Mouse (Mus musculus) heart, adult 2 months (tissue): ENCODE measurements at regions not wholly inside any gene's neighbourhood (a gene's known extent, or its start where the extent isn't known, plus 50 kb on each side); places are given as distances from the start of the nearest gene placed in this dataset.

ENCODE experiments used
- DNase-seq, 2 experiments: peaks; one replicate each; pipeline ENCODE4 v3.0.0; 2021
- H3K27ac ChIP-seq: fragments of 200-600 bp; 2 replicates; pipeline ENCODE4 v1.8.1; 2022
- H3K27me3 ChIP-seq: fragments of 200-500 bp; 2 replicates; pipeline ENCODE4 v1.6.1; 2012; ENCODE audit warnings: mild to moderate bottlenecking, low read length, inconsistent platforms, mixed read lengths; ENCODE audit not compliant: control insufficient read depth, insufficient read depth
- H3K36me3 ChIP-seq: fragments of 200-500 bp; 2 replicates; pipeline ENCODE4 v1.6.1; 2012; ENCODE audit warnings: low read length, inconsistent platforms; ENCODE audit not compliant: control insufficient read depth, insufficient read depth
- H3K4me1 ChIP-seq: fragments of 200-500 bp; 2 replicates; pipeline ENCODE4 v1.6.1; 2011; ENCODE audit warnings: low read length; ENCODE audit not compliant: control insufficient read depth, insufficient read depth
- H3K4me3 ChIP-seq: fragments of 200-600 bp; 2 replicates; pipeline ENCODE4 v1.8.1; 2022
- H3K79me2 ChIP-seq: fragments of 200-500 bp; replicated peaks from 2 replicates; pipeline ENCODE4 v1.6.1; 2012; ENCODE audit warnings: mild to moderate bottlenecking, inconsistent platforms, low read length, moderate library complexity, mixed read lengths; ENCODE audit not compliant: control insufficient read depth, insufficient read depth
- H3K9ac ChIP-seq: fragments of 200-500 bp; 2 replicates; pipeline ENCODE4 v1.6.1; 2012; ENCODE audit warnings: low read depth, mild to moderate bottlenecking, control low read depth, inconsistent platforms, low read length, mixed read lengths
- CTCF ChIP-seq: fragments of 200-600 bp; IDR thresholded peaks from 2 replicates; pipeline ENCODE4 v1.8.1; 2022; ENCODE audit warnings: antibody characterized with exemption, mild to moderate bottlenecking, moderate library complexity
- EP300 ChIP-seq: fragments of 200-500 bp; IDR thresholded peaks from 2 replicates; pipeline ENCODE4 v1.6.1; 2011; ENCODE audit warnings: low read depth, low read length, control low read depth; ENCODE audit not compliant: insufficient read depth
- POLR2A ChIP-seq: fragments of 200-500 bp; IDR thresholded peaks from 2 replicates; pipeline ENCODE4 v1.6.1; 2011; ENCODE audit warnings: mild to moderate bottlenecking, low read depth, low read length, control low read depth; ENCODE audit not compliant: insufficient read depth
- WGBS: fragments of 180-500 bp; shearing (Covaris S2); methylation state at CpG from one replicate; pipeline ENCODE4 v1.1.7; 2018; 5-methylcytosine and 5-hydroxymethylcytosine counted together
- intact Hi-C: fragments of 180-260 bp; cut with DNase I; formaldehyde crosslinking; loops from one replicate; pipeline ENCODE4 v1.15.1; 2025

DNA sequence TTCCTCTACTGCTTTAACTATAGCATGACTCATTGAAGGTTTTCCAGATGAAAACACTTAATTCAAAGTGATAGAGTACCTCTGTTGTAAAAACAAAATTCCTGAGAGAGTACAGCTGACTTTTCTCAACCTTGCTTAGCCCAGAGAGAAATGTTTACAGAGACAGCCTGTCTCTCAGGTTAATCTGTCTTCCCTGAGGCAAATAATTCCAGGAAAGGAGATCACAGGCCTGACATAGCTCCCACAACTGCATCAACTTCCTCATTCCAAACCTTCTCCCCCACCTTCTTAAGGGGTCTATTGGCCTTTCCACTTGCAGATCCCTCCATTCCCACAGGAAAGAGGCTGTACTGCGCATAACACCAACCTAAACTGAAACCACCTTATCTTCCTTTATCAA lies 586.1 kb upstream of the Impad1 start:
- Histone ChIP-seq H3K79me2 (no peaks in the 10 kb centered on the region), H3K4me3 (no peak overlapping the region), H3K4me1 (no peaks in the 10 kb centered on the region), H3K27me3 (no peaks in the 10 kb centered on the region), H3K9ac (no peak overlapping the region), H3K36me3 (no peaks in the 10 kb centered on the region), H3K27ac (no peak overlapping the region)
- intact Hi-C loops: no loop called here
- 55% methylated on average over 1 of the region's 1 CpGs for WGBS
- DNase-seq: no peak
- TF ChIP-seq EP300: no peak
- TF ChIP-seq POLR2A: no peak

DNA sequence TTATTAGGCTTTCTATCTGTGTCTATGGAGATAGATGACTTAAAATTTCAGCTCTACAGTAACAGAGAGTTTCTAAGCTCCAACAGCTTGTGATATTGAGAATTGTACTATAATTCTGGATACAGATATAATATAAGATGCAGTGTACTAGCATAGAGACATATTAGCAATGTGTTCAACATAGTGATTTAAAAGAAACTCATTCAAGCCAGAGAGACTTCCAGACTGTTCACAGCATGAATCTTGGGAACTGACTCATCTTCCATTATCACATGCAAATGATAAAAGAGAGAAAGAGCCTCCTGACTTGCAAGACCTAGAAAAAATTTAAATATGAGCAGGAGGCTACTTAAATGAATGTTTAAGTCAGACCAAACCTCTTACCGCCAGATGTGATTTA lies 565.1 kb upstream of the Impad1 start:
- WGBS: 90% methylated on average over 1 of the region's 1 CpGs
- no peak for TF ChIP-seq EP300
- no peaks in the 10 kb centered on the region for H3K27me3 ChIP-seq
- no peaks in the 10 kb centered on the region for H3K4me1 ChIP-seq
- no peaks in the 10 kb centered on the region for H3K36me3 ChIP-seq
- DNase-seq: no peak
- intact Hi-C loops: no loop called here
- H3K79me2 ChIP-seq: no peaks in the 10 kb centered on the region
- no peak overlapping the region for H3K27ac ChIP-seq
- H3K4me3 ChIP-seq: no peak overlapping the region
- no peak overlapping the region for H3K9ac ChIP-seq

GRCm38 (mm10) chr4:5346226-5346625 lies 553.1 kb upstream of the Impad1 start:
- no peaks in the 10 kb centered on the region for H3K36me3 ChIP-seq
- WGBS: 66% methylated on average over 3 of the region's 3 CpGs
- peak; percentile 37 to 43 for DNase-seq
- no peak overlapping the region for H3K4me3 ChIP-seq
- no peaks in the 10 kb centered on the region for H3K4me1 ChIP-seq
- TF ChIP-seq EP300: no peak
- TF ChIP-seq CTCF: no peak
- TF ChIP-seq POLR2A: no peak
- H3K79me2 ChIP-seq: no peaks in the 10 kb centered on the region
- intact Hi-C loops: no loop called here
- no peak overlapping the region for H3K27ac ChIP-seq
- no peaks in the 10 kb centered on the region for H3K27me3 ChIP-seq
- no peak overlapping the region for H3K9ac ChIP-seq

GRCm38 (mm10) chr4:5344739-5345138 lies 551.6 kb upstream of the Impad1 start:
- Histone ChIP-seq H3K9ac (no peak overlapping the region), H3K27ac (no peak overlapping the region), H3K79me2 (no peaks in the 10 kb centered on the region), H3K36me3 (no peaks in the 10 kb centered on the region), H3K4me1 (no peaks in the 10 kb centered on the region), H3K4me3 (no peak overlapping the region), H3K27me3 (no peaks in the 10 kb centered on the region)
- WGBS: 76% methylated on average over 4 of the region's 4 CpGs
- intact Hi-C loops: no loop called here
- no peak for DNase-seq
- TF ChIP-seq EP300 (no peak), CTCF (no peak), POLR2A (no peak)

GRCm38 (mm10) chr4:5344311-5344710 lies 551.2 kb upstream of the Impad1 start:
- TF ChIP-seq CTCF: no peak
- no peak for TF ChIP-seq POLR2A
- TF ChIP-seq EP300: no peak
- H3K27me3 ChIP-seq: no peaks in the 10 kb centered on the region
- DNase-seq: peak; percentile 15 to 30
- no peaks in the 10 kb centered on the region for H3K36me3 ChIP-seq
- peak overlapping the region; percentile 15; the same call in 1 of the 2 replicates for H3K27ac ChIP-seq
- WGBS: 38% methylated on average over 2 of the region's 2 CpGs
- H3K4me1 ChIP-seq: no peaks in the 10 kb centered on the region
- intact Hi-C loops: no loop called here
- H3K4me3 ChIP-seq: no peak overlapping the region
- no peak overlapping the region for H3K9ac ChIP-seq
- no peaks in the 10 kb centered on the region for H3K79me2 ChIP-seq

GRCm38 (mm10) chr4:5337158-5337896 lies 544.2 kb upstream of the Impad1 start:
- Histone ChIP-seq H3K27me3 (no peaks in the 10 kb centered on the region), H3K9ac (no peak overlapping the region), H3K36me3 (no peaks in the 10 kb centered on the region), H3K79me2 (no peaks in the 10 kb centered on the region), H3K27ac (no peak overlapping the region), H3K4me3 (no peak overlapping the region), H3K4me1 (no peaks in the 10 kb centered on the region)
- WGBS: 68% methylated on average over 4 of the region's 4 CpGs
- intact Hi-C loops: no loop called here
- no peak for DNase-seq
- TF ChIP-seq POLR2A: no peak
- TF ChIP-seq EP300: no peak
- TF ChIP-seq CTCF: no peak
